Mouse (Mus musculus): ENCODE data around the gene Kcnj13. TPM values are rescaled to one million over a fixed set of nuclear protein-coding genes. Genes with fewer than 3 reads are reported as not detected.

Kcnj13 gene
- polyA plus RNA-seq (2016; fragmentation: Nextera tagmentation; extraction: Ambion mirVana), result 0.65 and 0.71 TPM in 2 replicates

DNA sequence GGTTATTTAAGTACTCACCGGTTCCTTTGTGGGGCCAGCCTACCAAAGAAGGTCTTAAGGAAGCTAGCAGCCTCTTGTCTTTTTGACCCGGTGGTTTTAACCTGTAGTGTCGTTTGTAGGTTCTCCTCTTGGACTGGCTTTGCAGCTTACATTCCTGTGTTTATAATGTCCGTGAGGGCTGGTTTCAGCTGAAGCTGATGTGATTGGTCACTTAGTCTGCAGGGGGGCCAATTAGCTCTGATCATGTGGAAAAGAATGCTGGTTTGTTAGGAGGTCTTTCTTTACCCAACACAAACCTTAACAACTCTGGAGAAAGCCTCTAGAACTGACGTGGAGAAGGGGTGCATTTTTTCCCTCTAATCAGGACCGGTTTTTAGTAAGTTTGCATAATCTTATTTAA lies at the start of gene Kcnj13:
Gene Kcnj13 (minus strand): TSS at position 136 of the 400 bp plus-strand sequence.
- H3K27ac ChIP-seq, result no peak within 1 kb of the TSS
- no peaks in the 10 kb centered on the region for H3K27me3 ChIP-seq (ENCODE audit: low read depth, poor library complexity, severe bottlenecking)
- DNase-seq (ENCODE audit: low spot score), result no peak
- WGBS, result 57% methylated on average over 6 of the region's 6 CpGs
- peaks cover 29% of the 10 kb centered on the region for H3K36me3 ChIP-seq
- no peak within 1 kb of the TSS for H3K4me3 ChIP-seq
- no peaks in the 10 kb centered on the region for H3K4me1 ChIP-seq
- H3K9me3 ChIP-seq (replicated peaks), result no peaks in the 10 kb centered on the region

DNA sequence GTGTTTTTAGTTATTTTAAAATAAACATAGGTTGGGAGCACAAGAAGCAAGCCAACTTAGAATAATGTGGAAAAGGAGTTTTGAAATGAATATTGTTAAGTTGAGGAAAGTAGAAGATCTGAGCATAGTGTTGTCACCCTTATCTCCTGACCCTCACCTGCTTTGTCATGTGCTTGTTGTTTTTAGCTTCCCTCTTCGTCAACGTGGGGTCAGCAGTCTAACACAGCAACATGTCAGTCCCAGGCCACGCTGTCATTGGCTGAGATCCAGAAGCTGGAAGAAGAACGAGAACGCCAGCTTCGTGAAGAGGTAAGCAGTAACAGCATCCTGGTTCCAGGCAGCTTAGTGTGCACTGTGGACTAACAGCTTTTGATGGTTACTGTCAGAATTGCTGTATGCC lies 42.1 kb upstream of the Kcnj13 start:
- Histone ChIP-seq H3K4me1 (no peaks in the 10 kb centered on the region), H3K9me3 (replicated peaks) (no peaks in the 10 kb centered on the region), H3K36me3 (peaks cover 91% of the 10 kb centered on the region), H3K27me3 (ENCODE audit: low read depth, poor library complexity, severe bottlenecking) (no peaks in the 10 kb centered on the region), H3K27ac (no peak overlapping the region), H3K4me3 (no peak overlapping the region)
- 92% methylated on average over 6 of the region's 6 CpGs for WGBS
- DNase-seq (ENCODE audit: low spot score), result no peak

DNA sequence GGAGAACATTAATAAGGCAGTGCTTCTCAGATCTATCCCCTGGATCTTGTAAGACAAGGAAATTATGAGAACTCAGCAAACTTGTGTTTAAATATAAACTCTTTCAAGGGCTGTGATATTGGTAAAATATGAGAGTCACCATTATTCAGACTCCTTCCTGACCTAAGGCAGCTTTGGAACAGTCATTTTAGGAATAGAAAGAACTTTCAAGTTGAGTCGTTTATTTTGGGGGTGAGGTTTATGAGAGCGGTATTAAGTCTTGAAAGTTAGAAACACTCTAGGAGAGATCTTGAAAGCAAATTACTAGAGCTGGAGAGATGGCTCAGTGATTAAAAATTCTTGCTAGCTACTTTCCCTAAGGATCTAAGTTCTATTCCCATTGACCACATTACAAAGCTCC lies 40.6 kb upstream of the Kcnj13 start:
- H3K4me3 ChIP-seq, result no peak overlapping the region
- H3K36me3 ChIP-seq, result peaks cover 90% of the 10 kb centered on the region
- H3K9me3 ChIP-seq (replicated peaks), result no peaks in the 10 kb centered on the region
- WGBS, result 95% methylated on average over 2 of the region's 2 CpGs
- H3K27me3 ChIP-seq (ENCODE audit: low read depth, poor library complexity, severe bottlenecking), result no peaks in the 10 kb centered on the region
- DNase-seq (ENCODE audit: low spot score), result no peak
- no peak overlapping the region for H3K27ac ChIP-seq
- no peaks in the 10 kb centered on the region for H3K4me1 ChIP-seq

DNA sequence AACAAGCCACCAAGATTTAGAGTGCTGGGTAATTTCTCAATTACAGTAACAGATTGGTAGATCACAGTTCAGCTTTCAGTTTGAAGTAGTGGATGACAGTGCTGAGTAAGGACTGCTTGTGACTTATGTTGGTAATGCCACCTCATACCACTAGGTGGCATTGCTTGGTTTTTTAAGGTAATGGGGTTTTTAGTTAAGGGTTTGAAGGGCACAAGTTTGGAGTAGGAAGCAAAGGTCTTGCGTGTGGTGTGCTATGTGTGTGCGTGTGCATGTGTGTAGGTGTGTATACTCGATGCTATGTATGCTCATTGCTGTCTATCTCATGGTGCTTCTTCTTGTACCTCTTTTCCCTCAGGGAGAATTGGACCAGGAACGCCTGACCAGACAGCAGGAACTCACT lies 24.2 kb upstream of the Kcnj13 start:
- Histone ChIP-seq H3K36me3 (peaks cover 72% of the 10 kb centered on the region), H3K27ac (no peak overlapping the region), H3K9me3 (replicated peaks) (no peaks in the 10 kb centered on the region), H3K4me3 (no peak overlapping the region), H3K27me3 (ENCODE audit: low read depth, poor library complexity, severe bottlenecking) (no peaks in the 10 kb centered on the region), H3K4me1 (no peaks in the 10 kb centered on the region)
- DNase-seq (ENCODE audit: low spot score), result no peak
- 90% methylated on average over 4 of the region's 4 CpGs for WGBS

DNA sequence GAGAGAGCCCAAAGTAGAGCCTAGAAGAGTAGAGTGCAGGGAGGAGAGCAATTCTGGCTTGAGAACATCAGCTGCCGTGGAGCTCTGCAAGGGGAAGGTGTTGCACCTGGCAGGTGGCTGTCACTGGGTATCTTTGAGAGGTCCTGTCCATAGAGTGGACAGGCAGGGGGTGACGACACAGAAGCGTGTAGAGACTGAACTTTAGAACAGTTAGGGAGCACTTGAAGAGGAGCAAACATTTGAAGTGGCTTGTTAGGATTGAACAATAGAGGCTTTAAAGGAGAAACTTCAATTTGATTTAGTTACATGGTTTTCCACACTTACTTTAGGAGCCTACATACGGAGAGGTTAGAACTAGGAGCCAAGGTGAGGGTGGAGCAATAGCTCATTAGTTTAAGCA lies 14.9 kb upstream of the Kcnj13 start:
- 90% methylated on average over 4 of the region's 4 CpGs for WGBS
- DNase-seq (ENCODE audit: low spot score), result no peak
- Histone ChIP-seq H3K27ac (no peak overlapping the region), H3K27me3 (ENCODE audit: low read depth, poor library complexity, severe bottlenecking) (no peaks in the 10 kb centered on the region), H3K4me3 (no peak overlapping the region), H3K36me3 (peaks cover 85% of the 10 kb centered on the region), H3K9me3 (replicated peaks) (no peaks in the 10 kb centered on the region), H3K4me1 (no peaks in the 10 kb centered on the region)

DNA sequence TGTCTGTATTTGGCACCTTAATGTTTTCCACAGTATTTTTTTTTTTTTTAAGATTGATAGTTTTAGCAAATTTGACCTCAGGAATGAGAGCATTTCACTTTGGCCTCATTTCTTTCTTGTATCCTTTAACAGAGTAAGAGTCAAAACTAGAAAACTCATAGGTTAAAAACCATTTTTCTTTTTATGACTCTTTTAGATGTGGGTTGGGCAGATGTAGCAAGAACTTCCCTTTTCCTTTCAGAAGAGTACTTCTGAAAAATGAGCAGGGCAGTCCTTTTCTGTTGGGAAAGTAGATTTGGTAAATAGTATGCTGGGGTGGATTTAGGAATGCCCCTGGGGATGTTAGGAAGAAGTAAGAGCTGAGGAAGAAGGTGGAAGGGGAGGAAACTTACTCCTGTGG lies 11.5 kb upstream of the Kcnj13 start:
- Histone ChIP-seq H3K9me3 (replicated peaks) (no peaks in the 10 kb centered on the region), H3K36me3 (peaks cover 66% of the 10 kb centered on the region), H3K4me1 (no peaks in the 10 kb centered on the region), H3K27me3 (ENCODE audit: low read depth, poor library complexity, severe bottlenecking) (no peaks in the 10 kb centered on the region), H3K27ac (no peak overlapping the region), H3K4me3 (no peak overlapping the region)
- DNase-seq (ENCODE audit: low spot score), result no peak

DNA sequence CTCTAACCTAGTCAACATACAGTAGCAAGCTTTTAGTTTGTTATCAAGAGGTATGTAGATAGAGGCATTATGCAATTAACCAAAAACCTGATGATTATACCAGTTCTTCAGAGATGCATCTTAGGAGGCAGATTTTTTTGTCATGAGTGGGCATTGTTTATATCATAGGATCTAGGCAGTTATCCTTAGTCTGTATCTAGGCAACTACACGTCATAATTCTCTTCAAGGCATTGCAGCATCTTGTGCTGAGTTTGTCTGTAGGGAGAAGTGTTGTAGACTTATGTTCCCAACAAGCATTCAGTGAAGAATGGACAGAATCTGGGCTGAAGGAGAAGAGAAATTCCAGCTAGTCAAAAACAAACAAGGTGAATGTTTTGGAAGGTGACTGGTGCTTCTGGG lies 10.2 kb upstream of the Kcnj13 start:
- H3K4me3 ChIP-seq, result no peak overlapping the region
- peaks cover 53% of the 10 kb centered on the region for H3K36me3 ChIP-seq
- no peak for DNase-seq (ENCODE audit: low spot score)
- no peaks in the 10 kb centered on the region for H3K9me3 ChIP-seq (replicated peaks)
- H3K27ac ChIP-seq, result no peak overlapping the region
- 94% methylated on average over 1 of the region's 1 CpGs for WGBS
- H3K27me3 ChIP-seq (ENCODE audit: low read depth, poor library complexity, severe bottlenecking), result no peaks in the 10 kb centered on the region
- no peaks in the 10 kb centered on the region for H3K4me1 ChIP-seq

DNA sequence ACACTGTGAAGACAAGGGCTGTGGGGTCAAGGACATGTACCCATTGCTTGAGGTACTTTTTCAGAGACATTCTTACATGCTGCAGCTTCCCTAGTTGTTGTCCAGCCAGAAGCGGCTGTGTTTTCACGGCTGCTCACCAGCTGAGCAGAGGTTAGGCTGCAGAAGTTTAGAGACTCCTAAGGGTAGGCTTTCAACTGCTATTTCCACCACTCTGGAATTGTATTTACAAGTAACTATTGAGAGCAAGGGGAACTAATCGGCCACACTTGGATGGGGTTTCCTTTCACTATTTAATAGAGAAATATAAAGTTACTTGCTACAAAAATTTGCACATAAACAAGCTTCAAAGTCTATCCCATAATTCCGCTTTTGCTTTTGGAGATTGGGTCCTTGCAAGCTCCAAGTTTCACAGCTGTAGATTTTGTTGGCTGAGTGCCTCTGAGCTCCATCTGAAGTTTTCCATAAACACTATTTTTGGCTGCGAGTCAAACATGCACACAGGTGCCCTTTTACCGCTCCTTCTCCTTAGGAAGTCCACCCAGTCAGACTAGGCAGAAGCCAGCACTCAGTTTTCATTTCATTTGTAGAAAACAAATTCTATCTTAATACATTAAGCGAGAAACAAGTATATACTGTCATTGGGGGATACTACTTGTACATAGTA lies 2.5 kb upstream of the Kcnj13 start:
- H3K4me1 ChIP-seq, result no peaks in the 10 kb centered on the region
- no peaks in the 10 kb centered on the region for H3K27me3 ChIP-seq (ENCODE audit: low read depth, poor library complexity, severe bottlenecking)
- H3K4me3 ChIP-seq, result no peak overlapping the region
- H3K9me3 ChIP-seq (replicated peaks), result no peaks in the 10 kb centered on the region
- H3K27ac ChIP-seq, result no peak overlapping the region
- DNase-seq (ENCODE audit: low spot score), result no peak
- H3K36me3 ChIP-seq, result peaks cover 6% of the 10 kb centered on the region; the same call in 1 of the 2 replicates
- WGBS, result 95% methylated on average over 7 of the region's 7 CpGs

DNA sequence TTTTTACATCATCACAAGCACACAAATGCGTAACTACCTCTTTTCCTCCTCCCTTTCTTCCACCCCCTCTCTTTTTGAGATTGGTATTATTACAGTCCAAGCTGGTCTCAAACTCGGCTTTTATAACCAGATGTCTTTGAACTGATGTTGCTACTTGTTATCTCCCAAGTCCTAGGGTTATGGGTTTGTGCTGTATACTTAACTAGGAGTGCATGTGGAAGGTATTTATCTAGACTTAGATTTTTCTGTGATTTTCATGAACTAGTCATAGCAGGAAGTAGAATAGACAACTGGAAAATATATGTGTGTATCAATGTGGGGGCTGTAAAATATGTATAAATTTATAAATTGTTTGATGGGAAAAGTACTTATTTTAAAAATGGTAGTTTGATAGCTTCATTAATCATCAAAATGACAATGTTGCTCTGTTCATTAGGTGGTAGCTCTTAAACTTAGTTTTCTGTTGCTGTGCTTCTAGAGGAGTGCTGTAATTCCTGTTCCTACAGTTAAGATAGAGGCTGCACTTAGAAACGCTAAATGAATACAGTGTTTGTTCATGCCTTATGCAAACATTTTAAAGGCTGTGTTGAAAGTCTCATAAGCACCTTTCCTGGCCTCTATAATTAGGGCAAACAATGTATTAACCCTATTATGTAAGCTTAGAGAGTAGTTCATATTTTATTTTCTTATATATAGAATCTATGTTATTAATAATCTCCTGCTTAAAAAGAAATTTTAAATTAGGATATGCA lies 909 bp downstream of the Kcnj13 start:
- Histone ChIP-seq H3K9me3 (replicated peaks) (no peaks in the 10 kb centered on the region), H3K4me1 (no peaks in the 10 kb centered on the region), H3K27ac (no peak overlapping the region), H3K27me3 (ENCODE audit: low read depth, poor library complexity, severe bottlenecking) (no peaks in the 10 kb centered on the region), H3K36me3 (peaks cover 34% of the 10 kb centered on the region), H3K4me3 (no peak overlapping the region)
- DNase-seq (ENCODE audit: low spot score), result no peak
- WGBS, result 91% methylated on average over 3 of the region's 3 CpGs

DNA sequence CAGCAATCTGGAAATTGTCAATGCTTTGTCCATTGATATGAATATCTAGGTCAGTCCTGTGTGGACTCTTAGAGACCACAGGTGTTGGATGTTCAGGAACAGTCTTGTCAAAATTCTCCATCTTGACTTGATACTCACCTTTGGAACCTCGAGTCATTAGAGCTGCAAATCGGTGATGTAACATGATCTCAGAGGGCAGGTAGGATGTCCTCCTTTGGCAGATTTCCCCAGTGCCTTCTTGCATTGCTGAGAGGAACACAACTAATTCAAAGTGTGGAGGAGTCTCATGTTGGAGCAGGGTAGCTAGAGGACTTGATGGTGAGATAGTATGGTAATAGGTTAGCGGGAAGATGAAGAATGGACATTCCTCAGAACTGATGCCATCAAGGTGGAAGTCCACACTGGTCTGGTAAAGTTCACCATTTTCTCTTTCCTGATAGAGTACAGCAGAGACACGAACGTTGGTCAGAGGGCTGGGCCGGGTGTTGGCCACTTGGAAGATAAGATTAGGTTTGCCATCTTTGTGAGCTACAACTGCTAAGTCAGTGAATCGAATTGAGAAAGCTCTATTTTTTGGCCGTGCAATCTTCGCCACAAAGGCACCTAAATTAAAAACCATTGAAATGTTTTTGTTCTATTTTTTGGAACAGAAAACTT lies 8.0 kb downstream of the Kcnj13 start:
- DNase-seq (ENCODE audit: low spot score), result no peak
- Histone ChIP-seq H3K9me3 (replicated peaks) (no peaks in the 10 kb centered on the region), H3K27me3 (ENCODE audit: low read depth, poor library complexity, severe bottlenecking) (no peaks in the 10 kb centered on the region), H3K27ac (no peak overlapping the region), H3K4me3 (no peak overlapping the region), H3K4me1 (no peaks in the 10 kb centered on the region), H3K36me3 (peaks cover 42% of the 10 kb centered on the region)
- WGBS, result 93% methylated on average over 9 of the region's 9 CpGs

DNA sequence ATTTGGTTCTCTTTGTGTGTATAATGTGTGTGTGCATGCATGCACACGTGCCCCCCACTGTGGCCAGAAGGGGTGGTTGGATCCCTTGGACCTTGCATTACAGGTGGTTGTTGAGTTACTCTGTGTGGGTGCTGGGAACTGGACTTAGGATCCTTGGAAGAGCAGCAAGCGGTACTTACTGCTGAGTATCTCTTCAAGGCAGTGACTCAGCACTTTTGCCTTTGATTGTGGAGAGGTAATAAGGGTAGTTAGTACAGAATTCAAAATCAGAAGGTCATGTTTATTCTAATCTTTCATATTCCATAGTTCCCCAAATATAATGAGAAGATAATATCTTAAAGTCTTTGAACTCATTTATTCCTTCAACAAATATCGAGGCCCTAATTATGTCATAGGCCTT lies 13.4 kb downstream of the Kcnj13 start:
- H3K4me3 ChIP-seq, result no peak overlapping the region
- no peaks in the 10 kb centered on the region for H3K4me1 ChIP-seq
- no peaks in the 10 kb centered on the region for H3K27me3 ChIP-seq (ENCODE audit: low read depth, poor library complexity, severe bottlenecking)
- no peak overlapping the region for H3K27ac ChIP-seq
- no peak for DNase-seq (ENCODE audit: low spot score)
- WGBS, result 96% methylated on average over 3 of the region's 3 CpGs
- peaks cover 45% of the 10 kb centered on the region for H3K36me3 ChIP-seq
- H3K9me3 ChIP-seq (replicated peaks), result no peaks in the 10 kb centered on the region

DNA sequence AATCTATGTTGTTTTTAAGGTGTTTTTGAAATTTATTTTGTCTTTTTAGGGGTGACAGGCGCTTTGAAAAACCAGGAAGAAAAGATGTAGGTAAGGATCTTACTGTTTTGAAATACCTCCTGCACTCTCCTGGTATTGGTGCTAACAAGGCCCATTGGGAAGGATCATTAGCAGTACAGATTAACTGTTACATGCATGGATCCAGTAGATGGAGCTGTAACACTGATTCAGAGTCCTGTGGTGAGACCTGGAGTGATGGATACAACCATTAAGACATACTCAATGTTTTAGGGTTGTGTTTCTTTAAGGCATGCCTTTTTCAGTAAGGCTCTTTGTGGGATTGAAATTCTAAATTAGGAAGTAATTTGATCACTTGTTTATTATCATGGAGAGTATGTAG lies 14.6 kb downstream of the Kcnj13 start:
- DNase-seq (ENCODE audit: low spot score), result no peak

DNA sequence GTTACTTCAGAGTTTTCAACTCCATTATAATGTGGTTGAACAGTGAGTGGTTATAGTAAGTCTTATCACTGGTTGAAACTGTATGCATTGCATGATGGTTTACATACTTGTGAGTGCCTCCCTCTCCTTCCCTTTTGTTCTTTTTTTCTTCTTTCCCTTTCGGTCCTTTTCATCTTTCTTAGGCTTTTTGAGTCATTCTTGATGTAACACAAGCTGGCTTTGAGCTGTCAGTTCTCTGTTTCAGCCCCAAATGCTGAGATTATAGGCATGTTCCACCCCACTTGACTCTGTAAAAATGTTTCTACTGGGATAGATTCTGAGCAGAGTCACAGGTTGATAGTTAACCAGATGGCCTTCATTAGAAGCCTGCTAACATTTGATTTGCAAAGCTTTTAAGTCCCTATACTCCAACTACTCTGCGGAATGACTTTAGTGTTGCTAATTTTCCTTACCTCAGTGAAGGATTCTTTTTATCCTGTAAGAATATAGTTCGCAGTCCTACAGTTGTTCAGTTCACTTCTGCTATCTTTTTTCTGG lies 16.4 kb downstream of the Kcnj13 start:
- no peak for DNase-seq (ENCODE audit: low spot score)
- Histone ChIP-seq H3K36me3 (peaks cover 67% of the 10 kb centered on the region), H3K27me3 (ENCODE audit: low read depth, poor library complexity, severe bottlenecking) (no peaks in the 10 kb centered on the region), H3K27ac (no peak overlapping the region), H3K4me1 (no peaks in the 10 kb centered on the region), H3K9me3 (replicated peaks) (no peaks in the 10 kb centered on the region), H3K4me3 (no peak overlapping the region)
- WGBS, result 89% methylated on average over 3 of the region's 3 CpGs

More for the DNA sequence above, 14.6 kb downstream of the Kcnj13 start:
- no peak overlapping the region for H3K27ac ChIP-seq
- peaks cover 57% of the 10 kb centered on the region for H3K36me3 ChIP-seq
- no peak overlapping the region for H3K4me3 ChIP-seq
- H3K9me3 ChIP-seq (replicated peaks), result no peaks in the 10 kb centered on the region
- WGBS, result 86% methylated on average over 1 of the region's 1 CpGs
- no peaks in the 10 kb centered on the region for H3K4me1 ChIP-seq
- no peaks in the 10 kb centered on the region for H3K27me3 ChIP-seq (ENCODE audit: low read depth, poor library complexity, severe bottlenecking)
